Mouse (Mus musculus) liver, postnatal 0 days (tissue): ENCODE measurements at regions not wholly inside any gene's neighbourhood (a gene's known extent, or its start where the extent isn't known, plus 50 kb on each side); places are given as distances from the start of the nearest gene placed in this dataset.

Source experiments
- CTCF ChIP-seq: sonication (generic); IDR thresholded peaks from 2 replicates; pipeline ENCODE4 v1.5.1; 2016; ENCODE audit warnings: antibody characterized with exemption, low read depth
- EP300 ChIP-seq: IDR thresholded peaks from 2 replicates; pipeline ENCODE4 v1.6.1; 2016; ENCODE audit warnings: antibody characterized with exemption, low read depth, mild to moderate bottlenecking

- TF ChIP-seq EP300 (no peak), CTCF (no peak)
Observed at GRCm38 (mm10) chr7:68911989-68912655, 163.1 kb upstream of the Arrdc4 start.
